Mouse (Mus musculus): ENCODE measurements at regions not wholly inside any gene's neighbourhood (a gene's known extent, or its start where the extent isn't known, plus 50 kb on each side); places are given as distances from the start of the nearest gene placed in this dataset.

DNA sequence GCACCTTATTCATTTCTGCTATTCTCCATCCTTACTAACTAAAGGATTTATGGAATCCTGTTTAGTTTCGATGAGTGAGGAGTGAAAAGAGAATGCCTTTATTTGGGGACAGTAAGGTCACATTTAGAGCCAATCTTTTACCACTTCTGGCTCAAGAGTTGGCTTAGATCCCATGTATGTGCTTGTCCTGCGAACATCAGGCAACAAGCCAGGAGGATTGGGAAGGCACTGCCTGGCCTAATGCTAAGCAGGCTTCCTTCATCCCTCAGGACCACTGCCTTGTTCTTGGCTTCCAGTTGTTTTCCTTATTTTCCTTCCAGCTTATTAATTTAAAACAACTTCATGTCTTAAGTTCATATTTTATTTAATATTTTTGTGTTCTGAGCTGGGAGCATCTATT, 442.9 kb downstream of the Vgll3 start:
- in situ Hi-C loops (cut with MboI; ENCODE audit: unreplicated experiment in 2 of 2), result no loop called here

GRCm38 (mm10) chr16:66268987-66269386, 453.9 kb downstream of the Vgll3 start:
- in situ Hi-C loops (cut with MboI; ENCODE audit: unreplicated experiment in 2 of 2), result no loop called here

GRCm38 (mm10) chr16:66276635-66277034, 461.6 kb downstream of the Vgll3 start:
- in situ Hi-C loops (cut with MboI; ENCODE audit: unreplicated experiment in 2 of 2), result loop anchor here in 1 of 2 experiments (25.0 kb wide), 1 partner anchor 714 kb away; the partner anchor contains the start of gene Chmp2b

Measured in v-Abl transformed pro-B cells (cell line).